Mouse (Mus musculus) embryonic facial prominence, embryonic 12.5 days (tissue): ENCODE measurements around the gene Shisal2a. TPM values are rescaled to one million over a fixed set of nuclear protein-coding genes. Genes with fewer than 3 reads are reported as not detected.

Source experiments
- ATAC-seq: fragments of 200-750 bp; cut with Nextera tagmentation; 2 replicates; pipeline ENCODE4 v1.8.0; 2017; ENCODE audit not compliant: insufficient number of reproducible peaks, insufficient read depth, low FRiP score, low TSS enrichment
- H3K27ac ChIP-seq: fragments of 300-500 bp; sonication (generic); 2 replicates; pipeline ENCODE4 v1.5.1; 2016; ENCODE audit warnings: mild to moderate bottlenecking
- H3K27me3 ChIP-seq: fragments of 300-500 bp; sonication (generic); 2 replicates; pipeline ENCODE4 v1.6.1; 2016; ENCODE audit warnings: mild to moderate bottlenecking, moderate library complexity
- H3K36me3 ChIP-seq: fragments of 300-500 bp; sonication (generic); 2 replicates; pipeline ENCODE4 v1.6.1; 2016; ENCODE audit warnings: mild to moderate bottlenecking
- H3K4me1 ChIP-seq: fragments of 300-500 bp; sonication (generic); 2 replicates; pipeline ENCODE4 v1.6.1; 2016
- H3K4me2 ChIP-seq: fragments of 300-500 bp; sonication (generic); replicated peaks from 2 replicates; pipeline ENCODE4 v1.6.1; 2016; ENCODE audit warnings: mild to moderate bottlenecking, moderate library complexity
- H3K4me3 ChIP-seq: fragments of 300-500 bp; sonication (generic); 2 replicates; pipeline ENCODE4 v1.5.1; 2016; ENCODE audit warnings: mild to moderate bottlenecking
- H3K9ac ChIP-seq: fragments of 300-500 bp; sonication (generic); 2 replicates; pipeline ENCODE4 v1.6.1; 2016; ENCODE audit warnings: mild to moderate bottlenecking, moderate library complexity
- H3K9me3 ChIP-seq: fragments of 300-500 bp; sonication (generic); 2 replicates; pipeline ENCODE4 v1.6.1; 2016; ENCODE audit warnings: mild to moderate bottlenecking, moderate library complexity
- WGBS: fragments of 180-500 bp; shearing (Covaris S2); methylation state at CpG from one replicate; pipeline ENCODE4 v1.1.7; 2016; 5-methylcytosine and 5-hydroxymethylcytosine counted together
- polyA plus RNA-seq: library from polyadenylated mRNA; unstranded; fragments of >200 nt; fragmentation: Nextera tagmentation; extraction: Ambion mirVana; gene quantifications from 2 replicates; pipeline ENCODE4 v1.2.1, GENCODE M21; 2016

The Shisal2a gene
- polyA plus RNA-seq, 1 experiment from 2014 or later = 13.3 TPM

DNA sequence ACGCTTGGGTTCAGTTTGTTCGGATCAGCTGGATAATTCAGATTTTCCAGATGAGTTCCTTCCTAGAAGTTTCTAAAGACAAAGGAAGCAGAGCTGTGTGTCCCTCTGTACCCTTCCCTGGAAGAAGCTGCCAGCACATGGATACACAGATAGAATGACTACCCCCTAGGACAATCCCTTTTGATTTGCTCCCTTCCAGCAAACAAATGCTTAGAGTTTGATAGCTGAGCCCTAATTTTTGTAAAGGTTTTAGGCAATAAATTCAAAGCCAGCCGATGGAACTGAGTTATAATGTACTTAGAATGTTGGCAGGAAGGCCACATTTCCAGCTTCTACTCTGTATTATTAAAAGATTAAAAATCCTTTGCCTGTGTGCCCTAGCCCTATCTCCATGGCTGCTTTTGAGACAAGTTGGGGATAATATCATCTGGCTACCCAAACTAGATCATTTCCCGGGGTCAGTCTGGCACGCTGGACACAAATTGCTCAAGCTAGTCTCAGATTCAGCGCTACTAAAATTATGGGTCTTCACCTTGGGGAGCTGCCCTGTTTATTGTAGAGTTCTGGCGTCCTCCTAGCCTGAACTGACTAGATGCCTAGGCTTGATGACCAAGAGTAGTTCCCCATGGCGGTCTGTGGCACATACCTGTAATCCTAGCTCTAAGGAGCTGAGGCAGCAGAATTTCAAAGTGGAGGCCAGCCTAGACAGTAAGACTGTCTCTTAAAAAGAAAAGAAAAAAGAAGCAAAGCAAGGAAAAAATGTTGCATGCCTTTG is 20.9 kb upstream of the Shisal2a start:
- Histone ChIP-seq H3K4me3 (no peak overlapping the region), H3K4me2 (no peak overlapping the region), H3K9me3 (no peaks in the 10 kb centered on the region), H3K27ac (no peak overlapping the region), H3K27me3 (no peaks in the 10 kb centered on the region), H3K4me1 (peaks cover 31% of the 10 kb centered on the region), H3K9ac (no peak overlapping the region), H3K36me3 (peaks cover 32% of the 10 kb centered on the region)
- WGBS = 83% methylated on average over 8 of the region's 8 CpGs
- no peak for ATAC-seq

DNA sequence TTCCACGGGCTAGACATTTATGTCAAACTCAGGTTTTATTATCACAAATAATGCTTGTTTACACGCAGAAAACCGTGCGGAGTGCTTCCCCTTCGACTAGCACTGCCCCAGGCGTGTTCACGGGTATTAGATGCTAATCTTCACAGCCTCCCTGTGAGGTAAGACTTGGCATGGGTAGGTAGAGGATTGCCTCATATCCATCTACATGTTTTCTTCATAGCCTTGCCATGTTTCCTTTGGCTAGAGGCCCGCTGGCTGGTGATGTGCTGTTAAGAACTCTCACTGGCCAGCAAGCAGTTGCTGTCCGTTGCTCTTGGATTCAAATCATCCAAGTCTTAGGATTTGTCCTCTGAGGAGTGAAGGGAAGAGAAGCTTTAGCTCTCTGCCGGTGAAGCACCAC is 17.2 kb upstream of the Shisal2a start:
- ATAC-seq = no peak
- H3K4me2 ChIP-seq = no peak overlapping the region
- 86% methylated on average over 10 of the region's 10 CpGs for WGBS
- H3K27me3 ChIP-seq = no peaks in the 10 kb centered on the region
- H3K4me3 ChIP-seq = no peak overlapping the region
- no peak overlapping the region for H3K9ac ChIP-seq
- peaks cover 32% of the 10 kb centered on the region for H3K36me3 ChIP-seq
- H3K9me3 ChIP-seq = no peaks in the 10 kb centered on the region
- H3K27ac ChIP-seq = no peak overlapping the region
- no peaks in the 10 kb centered on the region for H3K4me1 ChIP-seq

DNA sequence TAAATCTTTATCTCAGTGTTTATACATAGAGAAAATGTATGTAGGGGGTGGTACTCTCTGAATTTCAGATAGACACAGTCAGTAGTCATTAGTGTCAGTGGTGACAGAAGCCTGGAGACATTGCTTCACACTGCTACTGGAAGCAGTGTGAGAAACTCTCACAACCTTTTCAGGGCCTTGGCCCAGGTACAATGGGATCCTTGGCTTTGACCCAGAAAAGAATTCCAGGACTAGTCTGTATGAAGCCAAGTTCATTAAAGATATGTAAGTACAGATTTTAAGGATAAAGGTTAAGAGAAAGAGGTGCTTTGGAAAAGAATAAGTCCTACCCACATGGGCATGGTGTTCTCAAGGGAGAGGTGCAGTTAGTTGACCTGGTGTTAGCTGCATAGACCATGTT is 11.1 kb upstream of the Shisal2a start:
- no peaks in the 10 kb centered on the region for H3K9me3 ChIP-seq
- no peak overlapping the region for H3K27ac ChIP-seq
- H3K27me3 ChIP-seq = no peaks in the 10 kb centered on the region
- ATAC-seq = no peak
- no peaks in the 10 kb centered on the region for H3K4me1 ChIP-seq
- no peak overlapping the region for H3K9ac ChIP-seq
- 0 out of 2 replicates have a peak, but pooled peaks cover under 1% of the 10 kb centered on the region for H3K36me3 ChIP-seq
- H3K4me2 ChIP-seq = no peak overlapping the region
- H3K4me3 ChIP-seq = no peak overlapping the region

DNA sequence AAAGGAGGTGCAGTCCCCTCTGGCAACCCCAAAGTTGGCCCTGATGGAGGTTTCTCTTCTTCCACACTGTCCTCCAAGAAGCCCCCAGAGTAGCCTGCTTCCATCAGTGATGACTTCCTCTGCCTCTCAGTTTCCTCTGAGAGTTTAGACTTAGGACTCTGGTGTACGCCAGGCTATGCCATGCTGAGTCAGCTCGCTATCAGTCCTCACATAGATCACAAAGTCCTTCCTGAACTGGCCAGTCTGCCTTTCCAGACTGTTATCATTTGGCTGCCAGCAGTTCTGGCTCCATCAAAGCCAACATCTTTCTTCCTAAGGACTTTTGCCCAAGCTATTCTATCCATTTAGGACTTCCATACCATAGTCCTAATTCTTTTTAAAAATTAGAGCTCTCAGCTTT is 9.4 kb upstream of the Shisal2a start:
- no peaks in the 10 kb centered on the region for H3K36me3 ChIP-seq
- no peaks in the 10 kb centered on the region for H3K9me3 ChIP-seq
- H3K9ac ChIP-seq = no peak overlapping the region
- no peak for ATAC-seq
- H3K4me1 ChIP-seq = peaks cover 3% of the 10 kb centered on the region
- no peaks in the 10 kb centered on the region for H3K27me3 ChIP-seq
- H3K4me2 ChIP-seq = no peak overlapping the region
- no peak overlapping the region for H3K27ac ChIP-seq
- H3K4me3 ChIP-seq = no peak overlapping the region
- 71% methylated on average over 2 of the region's 2 CpGs for WGBS

- Histone ChIP-seq H3K4me3 (no peak overlapping the region), H3K27ac (0 out of 2 replicates have a peak overlapping the region, but pooled peaks have one; percentile 50), H3K9ac (no peak overlapping the region), H3K27me3 (no peaks in the 10 kb centered on the region), H3K4me2 (no peak overlapping the region), H3K36me3 (no peaks in the 10 kb centered on the region), H3K9me3 (no peaks in the 10 kb centered on the region), H3K4me1 (peaks cover 10% of the 10 kb centered on the region)
- ATAC-seq = no peak
- WGBS = 72% methylated on average over 5 of the region's 5 CpGs
These were observed 8.0 kb upstream of the Shisal2a start for GRCm38 (mm10) chr4:108391124-108391523.

DNA sequence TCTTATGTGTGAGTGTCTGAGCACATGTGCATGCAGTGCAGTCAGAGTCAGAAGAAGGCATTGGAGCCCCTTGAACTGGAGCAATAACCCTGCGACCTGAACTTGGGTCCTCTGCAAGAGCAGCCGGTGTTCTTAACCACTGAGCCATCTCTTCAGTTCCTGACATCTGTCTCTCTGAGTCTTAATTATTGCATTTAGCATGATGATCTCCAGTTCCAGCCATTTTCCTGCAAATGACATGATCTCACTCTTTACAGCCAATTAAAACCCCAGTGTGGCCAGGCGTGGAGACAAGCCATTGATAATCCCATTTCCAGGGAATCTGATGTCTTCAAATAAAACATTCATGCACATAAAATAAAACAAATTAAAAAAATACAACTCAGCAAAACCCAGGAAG is 5.6 kb upstream of the Shisal2a start:
- H3K4me2 ChIP-seq = peak overlapping the region; percentile 52; the same call in 1 of the 2 replicates
- H3K36me3 ChIP-seq = no peaks in the 10 kb centered on the region
- H3K4me3 ChIP-seq = no peak overlapping the region
- H3K4me1 ChIP-seq = peaks cover 10% of the 10 kb centered on the region
- H3K27me3 ChIP-seq = peaks cover 5% of the 10 kb centered on the region; the same call in 1 of the 2 replicates
- 60% methylated on average over 3 of the region's 3 CpGs for WGBS
- no peak for ATAC-seq
- no peak overlapping the region for H3K9ac ChIP-seq
- no peaks in the 10 kb centered on the region for H3K9me3 ChIP-seq
- peak overlapping the region; percentile 63; the same call in 1 of the 2 replicates for H3K27ac ChIP-seq

- under 1% methylated on average over 18 of the region's 18 CpGs for WGBS
- Histone ChIP-seq H3K27ac (peak overlapping the region; percentile 92), H3K9me3 (no peaks in the 10 kb centered on the region), H3K4me1 (peaks cover 16% of the 10 kb centered on the region), H3K27me3 (peaks cover 5% of the 10 kb centered on the region; the same call in 1 of the 2 replicates), H3K4me2 (peak overlapping the region; percentile 52), H3K9ac (peak overlapping the region; percentile 48), H3K4me3 (peak overlapping the region; percentile 29), H3K36me3 (no peaks in the 10 kb centered on the region)
- peak; percentile 84 for ATAC-seq
These were observed 4.6 kb upstream of the Shisal2a start for GRCm38 (mm10) chr4:108387681-108388253.

DNA sequence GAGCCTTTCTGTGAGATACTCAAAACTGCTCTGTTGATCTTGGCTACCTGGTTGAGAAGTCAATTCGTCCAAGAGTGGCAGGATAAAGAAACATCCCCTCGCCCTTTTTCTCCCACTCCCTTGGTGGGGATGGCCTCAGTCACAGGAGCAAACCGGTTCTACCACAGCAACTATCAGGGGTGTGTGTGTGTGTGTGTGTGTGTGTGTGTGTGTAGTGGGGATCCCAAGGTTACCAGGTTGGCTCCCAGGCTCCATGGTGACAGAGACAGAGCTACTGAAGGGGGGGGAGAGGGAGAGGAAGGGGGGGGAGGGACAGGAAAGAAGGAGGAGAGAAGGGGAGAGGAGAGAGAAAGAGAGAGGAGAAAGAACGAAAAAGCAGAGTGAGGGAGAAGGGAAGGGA is 4.0 kb upstream of the Shisal2a start:
- no peak for ATAC-seq
- Histone ChIP-seq H3K36me3 (no peaks in the 10 kb centered on the region), H3K27ac (peak overlapping the region; percentile 92), H3K9ac (peak overlapping the region; percentile 48; the same call in 1 of the 2 replicates), H3K4me2 (peak overlapping the region; percentile 52), H3K27me3 (peaks cover 5% of the 10 kb centered on the region; the same call in 1 of the 2 replicates), H3K9me3 (no peaks in the 10 kb centered on the region), H3K4me3 (peak overlapping the region; percentile 29), H3K4me1 (peaks cover 16% of the 10 kb centered on the region)
- 31% methylated on average over 4 of the region's 4 CpGs for WGBS

DNA sequence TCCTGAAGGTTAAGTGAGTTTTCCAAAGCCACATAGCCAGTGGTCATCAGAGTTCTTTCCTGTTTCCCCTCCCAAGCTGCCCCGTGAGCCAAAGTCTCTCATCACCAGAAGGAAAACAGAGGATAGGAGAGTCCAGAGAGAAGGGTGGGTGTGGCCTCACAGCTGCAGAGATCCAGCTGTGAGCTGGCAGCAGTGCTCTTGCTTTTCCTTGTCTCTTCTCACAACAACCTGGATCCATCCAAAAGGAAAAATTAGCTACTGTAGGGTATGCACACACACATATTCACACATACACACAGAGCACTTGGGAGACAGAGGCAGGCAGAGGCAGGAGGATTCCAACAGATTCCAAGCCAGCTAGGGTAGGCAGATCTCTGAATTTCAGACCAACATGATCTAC is 2.9 kb upstream of the Shisal2a start:
- Histone ChIP-seq H3K4me1 (peaks cover 16% of the 10 kb centered on the region), H3K27ac (no peak overlapping the region), H3K27me3 (peaks cover 5% of the 10 kb centered on the region; the same call in 1 of the 2 replicates), H3K4me2 (no peak overlapping the region), H3K4me3 (no peak overlapping the region), H3K9ac (no peak overlapping the region), H3K9me3 (no peaks in the 10 kb centered on the region), H3K36me3 (no peaks in the 10 kb centered on the region)
- ATAC-seq = no peak
- WGBS = 15% methylated on average over 1 of the region's 1 CpGs

GRCm38 (mm10) chr4:108380146-108380545 is 3.0 kb downstream of the Shisal2a start:
- no peak for ATAC-seq
- Histone ChIP-seq H3K36me3 (no peaks in the 10 kb centered on the region), H3K9ac (no peak overlapping the region), H3K4me1 (0 out of 2 replicates have a peak, but pooled peaks cover 6% of the 10 kb centered on the region), H3K4me3 (no peak overlapping the region), H3K4me2 (no peak overlapping the region), H3K27me3 (peaks cover 5% of the 10 kb centered on the region; the same call in 1 of the 2 replicates), H3K27ac (no peak overlapping the region), H3K9me3 (no peaks in the 10 kb centered on the region)
- 22% methylated on average over 1 of the region's 1 CpGs for WGBS

DNA sequence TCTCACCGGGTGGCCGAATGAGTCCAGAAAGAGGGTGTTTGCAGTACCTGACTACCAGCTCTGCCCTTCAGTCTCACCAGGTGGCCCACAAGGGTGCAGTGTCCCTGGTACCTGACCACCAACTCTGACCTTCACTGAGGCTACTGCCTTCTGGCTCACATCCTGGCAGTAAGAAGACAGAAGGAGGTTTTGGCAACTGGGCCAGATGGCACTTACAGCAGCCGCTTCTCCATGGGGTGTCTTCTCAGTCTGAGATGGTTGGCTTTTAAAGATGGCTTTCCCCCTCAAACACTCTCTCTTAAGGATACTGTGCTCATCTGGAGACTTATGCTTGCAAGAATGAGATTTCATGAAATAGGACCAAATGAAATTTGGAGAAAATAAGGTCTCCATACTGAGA is 3.7 kb downstream of the Shisal2a start:
- H3K27ac ChIP-seq = no peak overlapping the region
- no peak overlapping the region for H3K9ac ChIP-seq
- no peaks in the 10 kb centered on the region for H3K9me3 ChIP-seq
- 0 out of 2 replicates have a peak, but pooled peaks cover 6% of the 10 kb centered on the region for H3K4me1 ChIP-seq
- H3K4me3 ChIP-seq = no peak overlapping the region
- H3K27me3 ChIP-seq = peaks cover 5% of the 10 kb centered on the region; the same call in 1 of the 2 replicates
- H3K36me3 ChIP-seq = no peaks in the 10 kb centered on the region
- no peak overlapping the region for H3K4me2 ChIP-seq
- 79% methylated on average over 3 of the region's 3 CpGs for WGBS
- ATAC-seq = no peak

GRCm38 (mm10) chr4:108372166-108372565 is 11.0 kb downstream of the Shisal2a start:
- H3K9me3 ChIP-seq = no peaks in the 10 kb centered on the region
- H3K27me3 ChIP-seq = no peaks in the 10 kb centered on the region
- no peak overlapping the region for H3K4me3 ChIP-seq
- H3K27ac ChIP-seq = no peak overlapping the region
- ATAC-seq = no peak
- no peak overlapping the region for H3K9ac ChIP-seq
- no peaks in the 10 kb centered on the region for H3K4me1 ChIP-seq
- whole genome bisulfite sequencing = 77% methylated on average over 3 of the region's 3 CpGs
- H3K36me3 ChIP-seq = peaks cover 2% of the 10 kb centered on the region; the same call in 1 of the 2 replicates
- no peak overlapping the region for H3K4me2 ChIP-seq
